20 mouse cellular contexts compared by ENCODE assay signal in the genomic region with DNA sequence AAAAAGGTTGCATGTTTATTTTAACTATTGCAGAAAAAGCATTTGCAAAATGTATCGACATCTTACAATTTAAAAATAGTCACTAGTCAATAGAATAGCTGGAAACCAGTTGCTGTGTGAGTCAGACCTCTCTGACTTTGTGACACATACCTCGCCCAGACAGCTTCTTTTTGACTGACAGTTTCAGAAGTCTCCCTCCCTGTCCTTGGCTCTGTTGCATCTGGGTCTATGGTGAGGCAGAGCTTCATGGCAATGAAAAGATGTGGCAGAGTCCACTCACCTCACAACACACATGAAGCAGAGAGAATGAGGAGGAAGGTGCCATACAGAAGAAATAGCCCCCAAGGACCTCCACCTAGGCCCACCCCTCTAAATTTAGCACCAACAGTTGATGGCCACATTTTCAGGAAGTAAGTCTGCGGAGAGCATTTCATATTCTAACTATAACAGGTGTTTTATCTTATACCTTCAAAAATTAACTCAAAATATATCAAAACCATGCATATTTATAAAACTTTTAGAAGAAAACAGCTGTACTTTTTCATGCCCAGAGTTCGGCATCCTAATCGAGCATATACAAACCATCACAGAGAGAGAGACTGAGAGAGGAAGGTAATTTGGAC. TPM values are rescaled to one million over a fixed set of nuclear protein-coding genes. Genes with fewer than 3 reads are reported as not detected.
DNase-seq lines count a peak whose midpoint lies in the region; ATAC-seq and TF ChIP-seq lines count a peak whose summit lies in the region.
"Had no signal": no experiment of that assay in that cellular context is flagged by ENCODE, and none has a peak within 500 bp of the region (broad histone marks: within the 10 kb centered on the region; RNA-seq: fewer than 3 reads in every experiment).

No protein-coding gene starts in this region.

- intact Hi-C loops in gastrocnemius, postnatal 36 days (cut with DNase I), result no loop called here

- dilution Hi-C loops in CH12.LX (cut with MboI; ENCODE audit: extremely low pct_ligation_motif_present, extremely low pct_unique_long_range_greater_than_20kb, low sequenced_read_pairs), result no loop called here

- H3K4me2 ChIP-seq in CH12.LX (ENCODE audit: insufficient read depth, low read depth, poor library complexity, severe bottlenecking), result peak overlapping the region; percentile 54
- H3K4me2 ChIP-seq in forebrain, embryonic 15.5 days (replicated peaks), result no peak overlapping the region
- H3K4me2 ChIP-seq: embryonic facial prominence, embryonic 15.5 days; heart, embryonic 13.5 days; hindbrain, embryonic 15.5 days had no signal

- H3K27me3 ChIP-seq in CH12.LX (replicated peaks), result no peaks in the 10 kb centered on the region
- H3K27me3 ChIP-seq in forebrain, embryonic 15.5 days, result no peaks in the 10 kb centered on the region
- H3K27me3 ChIP-seq: embryonic facial prominence, embryonic 15.5 days; heart, embryonic 13.5 days; hindbrain, embryonic 15.5 days had no signal

- H3K36me3 ChIP-seq in CH12.LX (replicated peaks in 1 of 2; ENCODE audit: control insufficient read depth in 1 of 2, insufficient read depth in 1 of 2, low read length in 1 of 2), result peaks cover 17 to 63% of the 10 kb centered on the region in 2 experiments
- H3K36me3 ChIP-seq in forebrain, embryonic 15.5 days, result no peaks in the 10 kb centered on the region
- H3K36me3 ChIP-seq: embryonic facial prominence, embryonic 15.5 days; forebrain, embryonic 10.5 days; heart, embryonic 13.5 days; hindbrain, embryonic 15.5 days had no signal

- WGBS in forebrain, embryonic 15.5 days, result 88% methylated on average over 5 of the region's 5 CpGs

- TF ChIP-seq CTCF in CH12.LX (conservative IDR thresholded peaks at IDR 0.05 in 1 of 2, IDR thresholded peaks at IDR 0.05 in 1 of 2; ENCODE audit: low read depth in 2 of 2, low read length in 2 of 2), result no peak

- DNase-seq in adrenal gland, adult 2 months, result peak; percentile 45
- no peak for DNase-seq in adrenal gland, postnatal 14 days
- DNase-seq in A20 (ENCODE audit: low read depth, low spot score), result peak; percentile 87
- DNase-seq in CH12.LX (ENCODE audit: extremely low read depth), result peak; percentile 81
- DNase-seq in naive thymus-derived CD4-positive, alpha-beta T cell, adult 2 months (ENCODE audit: low read depth), result peak; percentile 25
- DNase-seq in gastrocnemius, postnatal 36 days, result no peak
- DNase-seq in cerebellum, adult 11-12 months, result no peak
- DNase-seq: cerebellum, adult 8-10 months; cerebellum, postnatal 14 days; embryo, embryonic 11 days; gastrocnemius, postnatal 10 days; heart, postnatal 36 days; kidney, adult 11 months had no signal

- peaks cover 91% of the 10 kb centered on the region for H3K79me2 ChIP-seq in CH12.LX (replicated peaks; ENCODE audit: control insufficient read depth, extremely low read depth, insufficient read depth, poor library complexity, severe bottlenecking)

- TF ChIP-seq EP300 in CH12.LX (IDR thresholded peaks at IDR 0.05; ENCODE audit: low read length), result peak; percentile 87

- peaks cover 12 to 90% of the 10 kb centered on the region in 2 experiments for H3K4me1 ChIP-seq in CH12.LX (ENCODE audit: control insufficient read depth in 1 of 2, insufficient read depth in 2 of 2)
- no peaks in the 10 kb centered on the region for H3K4me1 ChIP-seq in forebrain, embryonic 15.5 days
- H3K4me1 ChIP-seq: embryonic facial prominence, embryonic 15.5 days; forebrain, embryonic 10.5 days; heart, embryonic 13.5 days; hindbrain, embryonic 15.5 days had no signal

- TF ChIP-seq POLR2A in CH12.LX (IDR thresholded peaks at IDR 0.05; ENCODE audit: low read depth, low read length), result peak; percentile 16; the same call in 1 of the 2 replicates

- 0 out of 2 replicates have a peak overlapping the region, but pooled peaks have one; percentile 8 for H3K9ac ChIP-seq in CH12.LX (ENCODE audit: insufficient read depth, low read depth)
- no peak overlapping the region for H3K9ac ChIP-seq in forebrain, embryonic 15.5 days (replicated peaks)
- H3K9ac ChIP-seq: embryonic facial prominence, embryonic 15.5 days; heart, embryonic 13.5 days; hindbrain, embryonic 15.5 days had no signal

- H3K9me3 ChIP-seq in CH12.LX (replicated peaks; ENCODE audit: low read length), result peaks cover 12% of the 10 kb centered on the region
- no peaks in the 10 kb centered on the region for H3K9me3 ChIP-seq in forebrain, embryonic 15.5 days
- H3K9me3 ChIP-seq: embryonic facial prominence, embryonic 15.5 days; forebrain, embryonic 10.5 days; hindbrain, embryonic 15.5 days had no signal

- peak overlapping the region; percentile 58 for H3K27ac ChIP-seq in CH12.LX (ENCODE audit: insufficient read depth, low read depth)
- no peak overlapping the region for H3K27ac ChIP-seq in forebrain, embryonic 15.5 days (replicated peaks)
- H3K27ac ChIP-seq: embryonic facial prominence, embryonic 15.5 days; forebrain, embryonic 10.5 days; heart, embryonic 13.5 days; hindbrain, embryonic 15.5 days had no signal

- TF ChIP-seq RAD21 in CH12.LX (IDR thresholded peaks at IDR 0.05; ENCODE audit: low read depth, low read length), result no peak

- ATAC-seq in forebrain, embryonic 15.5 days (replicated peaks), result no peak
- ATAC-seq: forebrain, embryonic 14.5 days had no signal

- H3K4me3 ChIP-seq in CH12.LX (replicated peaks in 1 of 3; ENCODE audit: low read depth in 2 of 3, low read length in 2 of 3, poor library complexity in 1 of 3), result no peak overlapping the region
- no peak overlapping the region for H3K4me3 ChIP-seq in forebrain, embryonic 15.5 days
- H3K4me3 ChIP-seq: embryonic facial prominence, embryonic 15.5 days; erythroblast, embryonic 14.5 days; forebrain, embryonic 10.5 days; heart, embryonic 13.5 days; hindbrain, embryonic 15.5 days had no signal

- in situ Hi-C loops in CH12.LX (cut with MboI; ENCODE audit: low pct_ligation_motif_present, low pct_unique_long_range_greater_than_20kb, low sequenced_read_pairs), result no loop called here

TF ChIP-seq in CH12.LX, 34 proteins besides CTCF, POLR2A, EP300 and RAD21:
- TF ChIP-seq CHD1 (IDR thresholded peaks at IDR 0.05; ENCODE audit: low read depth, low read length) (peak; percentile 75; the same call in 1 of the 2 replicates), TCF12 (IDR thresholded peaks at IDR 0.05; ENCODE audit: low read depth, low read length) (peak; percentile 49; the same call in 1 of the 2 replicates), MYC (IDR thresholded peaks at IDR 0.05; ENCODE audit: low read depth, low read length) (peak; percentile 77), PAX5 (IDR thresholded peaks at IDR 0.05; ENCODE audit: low read length) (no peak), CHD2 (IDR thresholded peaks at IDR 0.05; ENCODE audit: low read length) (0 out of 2 replicates have a peak, but pooled peaks have one; percentile 36), IRF4 (IDR thresholded peaks at IDR 0.05; ENCODE audit: low read depth, low read length) (peak; percentile 85), NELFE (IDR thresholded peaks at IDR 0.05; ENCODE audit: low read depth, low read length) (no peak), JUND (conservative IDR thresholded peaks at IDR 0.05; ENCODE audit: low read depth, low read length) (peak; percentile 66), MEF2A (IDR thresholded peaks at IDR 0.05; ENCODE audit: borderline replicate concordance, low read depth, low read length) (peak; percentile 78; the same call in 1 of the 2 replicates), MAX (IDR thresholded peaks at IDR 0.05; ENCODE audit: low read length) (peak; percentile 62), JUN (IDR thresholded peaks at IDR 0.05; ENCODE audit: insufficient read depth, low read depth, low read length) (peak; percentile 59; the same call in 1 of the 2 replicates), ELF1 (IDR thresholded peaks at IDR 0.05; ENCODE audit: low read depth, low read length) (peak; percentile 41), MXI1 (IDR thresholded peaks at IDR 0.05; ENCODE audit: low read depth, low read length) (peak; percentile 80), MAZ (IDR thresholded peaks at IDR 0.05; ENCODE audit: low read depth, low read length) (peak; percentile 56; the same call in 1 of the 2 replicates), BHLHE40 (IDR thresholded peaks at IDR 0.05; ENCODE audit: low read depth, low read length) (0 out of 2 replicates have a peak, but pooled peaks have one; percentile 13), SIN3A (IDR thresholded peaks at IDR 0.05; ENCODE audit: low read length) (peak; percentile 79), RCOR1 (conservative IDR thresholded peaks at IDR 0.05; ENCODE audit: low read depth, low read length) (0 out of 2 replicates have a peak, but pooled peaks have one; percentile 45), ETS1 (conservative IDR thresholded peaks at IDR 0.05; ENCODE audit: low read depth, low read length) (peak; percentile 63; the same call in 1 of the 2 replicates), POLR2AphosphoS2 (IDR thresholded peaks at IDR 0.05; ENCODE audit: low read depth, low read length) (no peak), HCFC1 (IDR thresholded peaks at IDR 0.05; ENCODE audit: low read depth, low read length) (no peak)

RNA-seq across cellular contexts. Expression of gene Dock2, which starts 19.8 kb away (rescaled TPM):
- total RNA-seq in adrenal gland, adult 2 months (2021), result 1 to 10 TPM; 3.7 to 4.1 TPM
- polyA plus RNA-seq in adrenal gland, adult 2 months (2012; rRNA removed), result 0.75 and 0.97 TPM in 2 replicates
- total RNA-seq in adrenal gland, postnatal 14 days (2021), result 4.3 and 20.3 TPM in 2 replicates
- total RNA-seq in CH12.LX (2012; rRNA removed) (109 and 133 TPM in 2 replicates), CH12.LX (2014; rRNA removed) (79.6 and 83.8 TPM in 2 replicates)
- polyA plus RNA-seq in CH12.LX (2012; ENCODE audit: insufficient read length, low read depth), result 137 and 151 TPM in 2 replicates
- polyA plus RNA-seq in forebrain, embryonic 15.5 days (2015; fragmentation: Nextera tagmentation; extraction: Ambion mirVana), result 0.47 and 0.51 TPM in 2 replicates
- 1 to 10 TPM in 1 of 2 experiments, under 1 TPM in 1; 0.86 to 1.6 TPM for total RNA-seq in gastrocnemius, postnatal 36 days (2021)

Comparison
In these comparisons a context has a peak if more than half of its experiments do, and no peak if none do; other contexts are left out.
1. DNase-seq: peak in adrenal gland, adult 2 months (single experiment), A20 (single experiment), CH12.LX (single experiment) and naive thymus-derived CD4-positive, alpha-beta T cell, adult 2 months (single experiment); none in adrenal gland, postnatal 14 days (single experiment), gastrocnemius, postnatal 36 days (0 of 2) and cerebellum, adult 11-12 months (single experiment).